Mouse (Mus musculus): ENCODE data around the gene Kcnh7. TPM values are rescaled to one million over a fixed set of nuclear protein-coding genes. Genes with fewer than 3 reads are reported as not detected.

The Kcnh7 gene
- total RNA-seq, 1 experiment: 0.04 TPM

DNA sequence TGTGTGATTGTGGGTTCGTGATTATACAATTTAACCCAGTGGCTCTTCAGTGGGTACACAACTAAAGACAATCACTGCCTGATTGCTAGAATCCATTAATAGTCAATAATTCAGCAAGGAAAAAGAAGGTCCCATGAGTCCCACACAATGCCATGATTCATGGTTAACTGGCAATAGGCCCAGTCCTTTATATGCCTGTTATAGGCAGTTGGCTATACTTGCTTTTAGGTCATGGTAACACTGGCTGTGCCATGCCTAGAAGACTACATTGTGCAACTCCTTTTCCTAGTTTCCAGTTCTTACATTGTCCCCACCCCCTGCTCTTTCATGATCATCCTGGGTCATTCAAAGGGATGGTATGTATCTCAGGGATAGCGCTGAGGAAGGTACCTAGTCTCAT lies 186.4 kb downstream of the Kcnh7 start:
- DNase-seq (ENCODE audit: low read depth, low spot score): no peak
- Histone ChIP-seq H3K4me1 (ENCODE audit: control insufficient read depth in 2 of 2, insufficient read depth in 2 of 2, low read length in 2 of 2, poor library complexity in 1 of 2) (no peaks in the 10 kb centered on the region), H3K9ac (ENCODE audit: insufficient read depth, low read depth, low read length, poor library complexity, severe bottlenecking) (no peak overlapping the region), H3K27ac (ENCODE audit: insufficient read depth, low read depth, low read length, poor library complexity, severe bottlenecking) (no peak overlapping the region), H3K36me3 (ENCODE audit: control insufficient read depth, insufficient read depth, low read length, poor library complexity, severe bottlenecking) (no peaks in the 10 kb centered on the region), H3K9me3 (ENCODE audit: control insufficient read depth, insufficient read depth, low read depth, low read length) (no peaks in the 10 kb centered on the region), H3K4me3 (ENCODE audit: insufficient read depth in 1 of 2, low read depth in 1 of 2, low read length in 2 of 2, poor library complexity in 1 of 2, severe bottlenecking in 1 of 2) (no peak overlapping the region)
- in situ Hi-C loops (cut with MboI; ENCODE audit: low sequenced_read_pairs in 2 of 2, unreplicated experiment in 2 of 2): no loop called here
- TF ChIP-seq MAFK (IDR thresholded peaks at IDR 0.05; ENCODE audit: insufficient read depth, low read depth, low read length) (no peak), ZNF384 (IDR thresholded peaks at IDR 0.05; ENCODE audit: low read depth, low read length) (no peak), ZC3H11A (IDR thresholded peaks at IDR 0.05; ENCODE audit: borderline replicate concordance, low read depth, low read length) (no peak), HCFC1 (IDR thresholded peaks at IDR 0.05; ENCODE audit: borderline replicate concordance, insufficient read depth, low read length) (no peak), CHD2 (IDR thresholded peaks at IDR 0.05; ENCODE audit: low read depth, low read length) (no peak)

DNA sequence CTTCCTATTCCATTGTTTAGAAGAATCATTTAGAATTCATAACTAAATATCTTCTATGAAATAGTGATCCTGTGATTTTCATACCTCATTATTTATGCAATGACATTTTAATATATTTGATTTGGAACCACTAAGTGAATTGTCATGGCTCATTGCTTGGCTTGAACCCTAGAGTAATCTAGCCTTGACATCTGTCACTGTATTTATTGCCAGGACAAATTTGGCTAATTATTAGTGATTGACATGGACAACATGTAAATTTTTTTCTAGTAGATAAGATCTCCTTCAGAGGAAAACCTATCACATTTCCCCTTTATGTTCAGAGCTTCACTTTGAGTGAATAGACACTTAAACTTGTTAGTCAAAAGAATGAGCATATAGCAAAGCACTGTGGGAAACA lies 195.5 kb downstream of the Kcnh7 start:
- no peaks in the 10 kb centered on the region for H3K4me1 ChIP-seq (ENCODE audit: control insufficient read depth in 2 of 2, insufficient read depth in 2 of 2, low read length in 2 of 2, poor library complexity in 1 of 2)
- no peaks in the 10 kb centered on the region for H3K9me3 ChIP-seq (ENCODE audit: control insufficient read depth, insufficient read depth, low read depth, low read length)
- in situ Hi-C loops (cut with MboI; ENCODE audit: low sequenced_read_pairs in 2 of 2, unreplicated experiment in 2 of 2): no loop called here
- DNase-seq (ENCODE audit: low read depth, low spot score): no peak
- TF ChIP-seq MAFK (IDR thresholded peaks at IDR 0.05; ENCODE audit: insufficient read depth, low read depth, low read length) (no peak), ZNF384 (IDR thresholded peaks at IDR 0.05; ENCODE audit: low read depth, low read length) (no peak), CHD2 (IDR thresholded peaks at IDR 0.05; ENCODE audit: low read depth, low read length) (no peak), HCFC1 (IDR thresholded peaks at IDR 0.05; ENCODE audit: borderline replicate concordance, insufficient read depth, low read length) (no peak), ZC3H11A (IDR thresholded peaks at IDR 0.05; ENCODE audit: borderline replicate concordance, low read depth, low read length) (no peak)
- H3K36me3 ChIP-seq (ENCODE audit: control insufficient read depth, insufficient read depth, low read length, poor library complexity, severe bottlenecking): no peaks in the 10 kb centered on the region
- H3K9ac ChIP-seq (ENCODE audit: insufficient read depth, low read depth, low read length, poor library complexity, severe bottlenecking): no peak overlapping the region
- no peak overlapping the region for H3K27ac ChIP-seq (ENCODE audit: insufficient read depth, low read depth, low read length, poor library complexity, severe bottlenecking)
- no peak overlapping the region for H3K4me3 ChIP-seq (ENCODE audit: insufficient read depth in 1 of 2, low read depth in 1 of 2, low read length in 2 of 2, poor library complexity in 1 of 2, severe bottlenecking in 1 of 2)

DNA sequence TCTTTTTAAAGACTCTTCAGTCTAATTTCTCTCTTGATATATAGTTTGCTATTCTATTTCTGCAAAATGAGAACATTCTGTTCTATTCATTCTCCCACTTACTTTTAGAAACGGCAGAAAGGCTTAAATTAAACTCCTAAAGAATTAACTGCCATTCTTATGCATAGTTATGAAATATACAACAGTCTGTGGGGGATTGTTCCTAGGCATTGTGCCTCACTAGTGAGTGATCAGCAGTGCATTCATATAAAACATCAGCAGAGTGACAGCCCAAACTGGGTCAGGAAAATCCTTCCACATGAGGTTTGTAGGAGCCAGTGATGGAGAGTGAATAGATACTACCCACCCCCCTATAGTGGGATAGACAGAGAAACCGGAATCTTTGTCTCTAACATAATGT lies 200.2 kb downstream of the Kcnh7 start:
- Histone ChIP-seq H3K4me1 (ENCODE audit: control insufficient read depth in 2 of 2, insufficient read depth in 2 of 2, low read length in 2 of 2, poor library complexity in 1 of 2) (no peaks in the 10 kb centered on the region), H3K36me3 (ENCODE audit: control insufficient read depth, insufficient read depth, low read length, poor library complexity, severe bottlenecking) (no peaks in the 10 kb centered on the region), H3K9me3 (ENCODE audit: control insufficient read depth, insufficient read depth, low read depth, low read length) (no peaks in the 10 kb centered on the region), H3K4me3 (ENCODE audit: insufficient read depth in 1 of 2, low read depth in 1 of 2, low read length in 2 of 2, poor library complexity in 1 of 2, severe bottlenecking in 1 of 2) (no peak overlapping the region), H3K27ac (ENCODE audit: insufficient read depth, low read depth, low read length, poor library complexity, severe bottlenecking) (no peak overlapping the region), H3K9ac (ENCODE audit: insufficient read depth, low read depth, low read length, poor library complexity, severe bottlenecking) (no peak overlapping the region)
- in situ Hi-C loops (cut with MboI; ENCODE audit: low sequenced_read_pairs in 2 of 2, unreplicated experiment in 2 of 2): no loop called here
- no peak for DNase-seq (ENCODE audit: low read depth, low spot score)
- TF ChIP-seq HCFC1 (IDR thresholded peaks at IDR 0.05; ENCODE audit: borderline replicate concordance, insufficient read depth, low read length): no peak
- TF ChIP-seq ZC3H11A (IDR thresholded peaks at IDR 0.05; ENCODE audit: borderline replicate concordance, low read depth, low read length): no peak
- TF ChIP-seq ZNF384 (IDR thresholded peaks at IDR 0.05; ENCODE audit: low read depth, low read length): no peak
- no peak for TF ChIP-seq CHD2 (IDR thresholded peaks at IDR 0.05; ENCODE audit: low read depth, low read length)
- no peak for TF ChIP-seq MAFK (IDR thresholded peaks at IDR 0.05; ENCODE audit: insufficient read depth, low read depth, low read length)

DNA sequence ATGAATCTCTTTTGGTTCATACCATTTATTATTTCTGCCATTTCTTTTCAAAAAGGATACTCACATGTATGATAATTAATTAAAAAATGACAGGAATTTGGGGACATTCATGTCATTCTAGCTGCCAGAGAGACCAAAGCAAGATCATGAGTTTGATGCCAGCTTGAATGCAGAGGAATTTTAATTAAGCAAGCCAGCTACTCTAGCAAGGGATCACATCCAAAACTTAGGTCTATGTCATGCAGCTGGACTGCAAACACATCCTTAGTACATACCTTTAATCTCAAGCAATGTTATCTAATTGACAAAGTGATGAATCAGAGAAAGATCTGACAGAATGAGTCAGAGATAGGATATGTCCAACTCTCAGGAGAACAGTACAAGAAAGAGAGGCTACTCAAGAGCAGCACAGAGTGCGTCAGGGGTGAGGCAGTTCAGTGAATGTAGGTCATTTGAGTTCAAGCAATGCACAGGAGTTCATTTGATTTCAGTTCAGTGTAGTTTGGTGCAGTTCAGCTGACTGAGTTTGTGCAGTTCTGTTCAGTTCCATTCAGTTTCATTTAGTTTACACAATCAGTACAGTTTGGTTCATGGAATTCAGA lies 248.7 kb downstream of the Kcnh7 start:
- no peak overlapping the region for H3K9ac ChIP-seq (ENCODE audit: insufficient read depth, low read depth, low read length, poor library complexity, severe bottlenecking)
- H3K36me3 ChIP-seq (ENCODE audit: control insufficient read depth, insufficient read depth, low read length, poor library complexity, severe bottlenecking): no peaks in the 10 kb centered on the region
- no peak for DNase-seq (ENCODE audit: low read depth, low spot score)
- TF ChIP-seq HCFC1 (IDR thresholded peaks at IDR 0.05; ENCODE audit: borderline replicate concordance, insufficient read depth, low read length) (no peak), MAFK (IDR thresholded peaks at IDR 0.05; ENCODE audit: insufficient read depth, low read depth, low read length) (no peak), CHD2 (IDR thresholded peaks at IDR 0.05; ENCODE audit: low read depth, low read length) (no peak), ZNF384 (IDR thresholded peaks at IDR 0.05; ENCODE audit: low read depth, low read length) (no peak), ZC3H11A (IDR thresholded peaks at IDR 0.05; ENCODE audit: borderline replicate concordance, low read depth, low read length) (no peak)
- H3K4me1 ChIP-seq (ENCODE audit: control insufficient read depth in 2 of 2, insufficient read depth in 2 of 2, low read length in 2 of 2, poor library complexity in 1 of 2): no peaks in the 10 kb centered on the region
- no peak overlapping the region for H3K27ac ChIP-seq (ENCODE audit: insufficient read depth, low read depth, low read length, poor library complexity, severe bottlenecking)
- in situ Hi-C loops (cut with MboI; ENCODE audit: low sequenced_read_pairs in 2 of 2, unreplicated experiment in 2 of 2): no loop called here
- H3K4me3 ChIP-seq (ENCODE audit: insufficient read depth in 1 of 2, low read depth in 1 of 2, low read length in 2 of 2, poor library complexity in 1 of 2, severe bottlenecking in 1 of 2): no peak overlapping the region
- no peaks in the 10 kb centered on the region for H3K9me3 ChIP-seq (ENCODE audit: control insufficient read depth, insufficient read depth, low read depth, low read length)

Measured in ES-E14 (cell line).